Mouse (Mus musculus) lung, adult 18-20 months (tissue): ENCODE results near the gene Gja4.

Experiments
- DNase-seq, 2 experiments: peaks; one replicate each; pipeline ENCODE4 v3.0.0; 2022; ENCODE audit warnings: mixed read lengths in 2 of 2

Gja4 gene

DNA sequence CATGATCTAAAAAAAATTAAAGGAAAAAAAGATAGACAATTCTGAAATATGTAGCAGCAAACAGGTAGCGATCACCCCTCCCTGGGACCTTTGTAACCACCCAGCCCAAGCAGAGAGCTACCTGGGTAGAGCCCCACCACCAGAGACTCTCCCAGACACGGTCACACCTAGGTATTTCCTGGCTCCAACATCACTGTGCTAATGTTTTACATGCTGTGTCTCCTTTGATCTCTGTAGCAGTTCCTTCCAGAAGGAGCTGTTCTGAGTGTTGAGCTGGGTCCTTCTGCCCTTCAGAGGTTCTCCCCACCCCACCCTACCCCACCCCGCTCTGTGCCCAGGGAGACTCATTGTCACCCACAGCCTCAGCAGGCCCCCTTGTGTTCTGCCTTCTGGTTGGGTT is 9.8 kb upstream of the Gja4 start:
- DNase-seq = no peak

DNA sequence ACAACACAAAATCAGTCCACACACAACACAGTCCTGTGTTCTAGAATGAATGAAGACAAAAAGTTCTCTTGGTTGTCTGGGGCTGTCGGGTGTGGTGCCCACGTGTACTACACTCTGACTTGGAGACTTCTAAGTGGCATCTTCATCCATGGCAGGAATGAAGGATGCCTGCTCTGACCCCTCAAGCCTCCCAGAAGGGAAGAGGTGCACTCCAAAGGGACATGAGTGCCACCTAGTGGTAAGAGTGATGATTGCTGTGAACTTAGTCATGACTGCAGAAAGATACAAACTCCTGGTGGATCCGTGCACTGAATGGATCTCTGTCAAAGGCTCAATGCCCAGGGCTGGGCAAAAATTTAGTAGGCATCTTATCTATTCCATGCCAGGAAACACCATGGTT is 5.8 kb upstream of the Gja4 start:
- peak in 1 of 2 experiments; percentile 68 for DNase-seq

DNA sequence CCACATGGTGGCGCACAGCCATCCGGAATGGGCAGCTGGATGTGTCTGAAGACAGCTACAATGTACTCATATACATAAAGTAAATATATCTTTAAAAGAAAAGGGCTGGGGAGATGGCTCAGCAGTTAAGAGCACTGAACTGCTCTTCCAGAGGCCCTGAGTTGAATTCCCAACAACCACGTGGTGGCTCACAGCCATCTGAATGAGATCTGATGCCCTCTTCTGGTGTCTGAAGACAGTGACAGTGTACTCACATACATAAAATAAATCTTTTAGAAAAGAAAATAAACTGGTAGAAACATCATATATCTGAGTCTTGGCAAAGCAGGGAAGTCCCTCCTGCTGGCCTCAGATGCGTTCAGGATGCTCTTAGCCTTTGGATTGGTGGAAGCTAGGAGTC is 3.3 kb upstream of the Gja4 start:
- no peak for DNase-seq

DNA sequence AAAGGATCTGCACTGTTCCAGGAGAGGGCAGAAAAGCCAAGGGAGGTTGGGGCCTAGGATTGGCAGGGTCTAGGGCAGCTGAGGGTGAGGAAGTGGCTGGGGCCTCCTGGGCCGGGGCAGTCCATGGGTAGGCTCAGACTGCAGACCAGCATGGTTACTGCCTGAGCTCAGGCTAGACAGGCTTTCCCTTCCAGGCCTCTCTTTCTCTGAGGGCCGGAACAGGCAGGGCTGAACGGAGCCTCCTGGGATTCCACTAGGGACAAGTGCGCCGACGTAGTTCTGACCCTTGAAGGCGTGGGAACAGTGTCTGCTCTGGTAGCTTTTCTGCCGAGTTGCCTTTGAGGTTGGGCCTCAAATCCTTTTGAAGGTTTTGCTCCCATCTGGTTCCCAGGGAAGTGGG is 1.9 kb upstream of the Gja4 start:
- no peak for DNase-seq

- DNase-seq = no peak
Measured at GRCm38 (mm10) chr4:127314585-127314984, 746 bp upstream of the Gja4 start.

GRCm38 (mm10) chr4:127312349-127312748 is 1.5 kb downstream of the Gja4 start:
- no peak for DNase-seq

- no peak for DNase-seq
Measured at GRCm38 (mm10) chr4:127311561-127311960, 2.3 kb downstream of the Gja4 start.

DNA sequence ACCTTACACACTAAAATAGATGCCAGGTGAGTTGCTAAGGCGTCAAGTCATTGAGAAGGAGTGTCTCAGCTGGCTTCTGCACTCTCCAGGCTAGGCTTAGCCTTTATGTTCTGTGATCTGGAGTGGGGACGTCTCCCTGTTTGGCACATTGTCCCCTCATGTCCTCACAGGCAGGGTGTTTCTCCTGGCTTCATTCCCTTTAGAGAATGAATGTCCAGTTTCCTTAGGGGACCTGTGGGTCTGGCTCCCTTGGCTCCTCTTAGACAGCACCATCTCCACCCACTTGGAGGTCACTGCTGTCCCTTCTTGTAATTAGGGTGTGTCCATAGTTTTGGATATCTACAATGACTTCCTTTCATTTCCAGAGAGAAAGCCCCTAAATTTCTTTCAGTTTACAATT is 6.9 kb downstream of the Gja4 start:
- no peak for DNase-seq

- peak in 1 of 2 experiments; percentile 42 for DNase-seq
Measured at GRCm38 (mm10) chr4:127303796-127304195, 10.0 kb downstream of the Gja4 start.

DNA sequence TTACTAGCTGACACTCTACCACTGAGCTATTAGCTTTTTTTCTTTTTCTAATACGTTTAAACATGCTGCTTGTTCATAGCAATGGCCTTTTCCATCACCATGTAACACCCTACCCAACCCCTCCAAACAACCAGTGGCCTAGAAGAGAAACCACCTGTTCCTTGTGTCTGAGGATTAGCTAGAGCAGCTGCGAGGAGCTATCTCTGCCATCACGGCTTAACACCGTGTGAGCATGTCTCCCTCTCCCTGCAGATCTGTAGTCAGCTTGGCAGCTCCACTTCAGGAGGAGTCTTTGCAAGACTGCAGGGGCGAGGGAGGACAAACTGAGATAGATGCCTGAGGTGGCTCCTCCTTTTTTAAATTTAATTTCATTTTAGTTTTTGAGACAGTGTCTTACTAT is 13.3 kb downstream of the Gja4 start:
- no peak for DNase-seq

DNA sequence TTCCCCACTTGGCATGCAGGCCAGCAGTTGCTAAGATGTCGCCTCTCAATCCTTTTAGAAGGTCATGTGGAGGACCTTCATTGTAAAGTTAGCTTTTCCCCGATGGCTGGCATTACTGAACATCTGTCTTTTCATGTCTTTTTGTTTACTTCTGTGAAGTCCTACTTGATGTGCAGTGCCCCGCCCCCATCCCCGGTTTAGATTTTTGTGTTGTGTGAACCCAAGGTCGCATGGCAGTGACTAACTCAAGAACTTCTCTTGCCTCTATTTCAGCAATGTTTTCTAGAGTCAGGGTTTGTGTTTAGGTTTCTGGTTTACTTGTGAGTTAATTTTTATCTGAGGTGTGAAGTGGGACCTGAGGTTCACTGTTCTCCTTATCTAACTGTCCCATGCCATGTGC is 21.2 kb downstream of the Gja4 start:
- no peak for DNase-seq

DNA sequence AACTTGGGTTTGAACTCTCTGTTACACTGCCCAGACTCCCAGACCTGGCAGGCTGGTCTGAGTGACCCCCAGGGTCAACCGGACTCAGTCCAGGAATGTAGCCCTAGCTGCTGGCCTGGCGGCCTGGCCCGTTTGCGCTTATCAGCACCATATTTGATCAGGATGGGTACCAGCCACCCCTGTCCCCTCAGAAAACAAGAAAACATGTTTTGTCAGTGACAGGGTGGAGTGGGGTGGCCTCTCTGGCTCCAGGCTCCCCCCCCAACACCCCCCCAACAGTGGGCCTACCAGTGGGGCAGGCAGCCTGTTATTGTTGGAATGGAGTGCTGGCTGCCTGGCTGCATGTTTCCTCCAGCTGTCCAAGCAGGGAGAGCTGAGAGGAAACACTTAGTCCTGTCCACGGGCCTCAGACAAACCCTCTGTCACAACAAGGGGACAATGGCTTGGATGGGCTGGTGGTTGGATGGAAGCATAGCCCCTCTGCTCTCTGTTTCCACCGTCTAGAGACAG is 24.7 kb downstream of the Gja4 start:
- peak in 1 of 2 experiments; percentile 15 for DNase-seq

DNA sequence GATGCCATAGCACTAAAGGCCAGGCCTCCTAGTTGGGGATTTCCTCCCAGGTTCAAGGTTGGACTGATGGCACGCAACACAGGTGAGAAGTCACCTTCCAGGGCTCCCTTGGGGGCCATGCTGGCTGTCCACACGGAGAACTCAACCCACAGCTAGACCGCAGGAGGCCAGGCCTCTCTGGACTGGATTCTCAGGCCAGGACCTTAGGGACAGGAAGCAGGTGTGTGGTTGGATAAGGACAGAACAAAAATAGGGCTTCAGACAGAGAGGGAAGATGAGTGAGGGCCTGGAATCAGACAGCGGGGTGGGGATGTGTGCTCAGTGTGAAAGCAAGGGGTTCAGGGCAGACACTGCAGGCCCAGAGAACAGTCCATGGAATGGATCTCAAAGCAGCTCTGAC is 26.9 kb downstream of the Gja4 start:
- DNase-seq = no peak

- DNase-seq = no peak
Measured at GRCm38 (mm10) chr4:127279241-127279640, 34.6 kb downstream of the Gja4 start.

GRCm38 (mm10) chr4:127278451-127279001 is 35.3 kb downstream of the Gja4 start:
- DNase-seq = peak; percentile 42 to 52

DNA sequence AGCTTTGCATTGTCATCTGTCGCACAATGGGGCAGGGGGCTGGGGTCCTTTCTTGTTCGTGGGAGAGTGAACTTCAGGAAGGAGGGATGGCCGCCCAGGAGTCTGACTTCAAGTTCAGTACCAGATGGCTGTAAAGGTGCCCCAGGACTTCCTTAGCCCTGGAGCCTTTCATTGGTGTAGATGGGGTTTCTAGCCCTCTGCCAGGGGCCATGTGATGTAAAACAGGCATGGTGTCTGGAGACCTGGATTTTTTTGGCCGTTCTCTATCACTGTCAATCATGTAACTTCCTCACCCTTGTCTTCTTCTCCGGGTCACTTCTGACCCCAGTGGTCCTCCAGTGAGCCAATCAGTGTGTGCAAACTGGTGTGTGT is 49.7 kb downstream of the Gja4 start:
- no peak for DNase-seq

DNA sequence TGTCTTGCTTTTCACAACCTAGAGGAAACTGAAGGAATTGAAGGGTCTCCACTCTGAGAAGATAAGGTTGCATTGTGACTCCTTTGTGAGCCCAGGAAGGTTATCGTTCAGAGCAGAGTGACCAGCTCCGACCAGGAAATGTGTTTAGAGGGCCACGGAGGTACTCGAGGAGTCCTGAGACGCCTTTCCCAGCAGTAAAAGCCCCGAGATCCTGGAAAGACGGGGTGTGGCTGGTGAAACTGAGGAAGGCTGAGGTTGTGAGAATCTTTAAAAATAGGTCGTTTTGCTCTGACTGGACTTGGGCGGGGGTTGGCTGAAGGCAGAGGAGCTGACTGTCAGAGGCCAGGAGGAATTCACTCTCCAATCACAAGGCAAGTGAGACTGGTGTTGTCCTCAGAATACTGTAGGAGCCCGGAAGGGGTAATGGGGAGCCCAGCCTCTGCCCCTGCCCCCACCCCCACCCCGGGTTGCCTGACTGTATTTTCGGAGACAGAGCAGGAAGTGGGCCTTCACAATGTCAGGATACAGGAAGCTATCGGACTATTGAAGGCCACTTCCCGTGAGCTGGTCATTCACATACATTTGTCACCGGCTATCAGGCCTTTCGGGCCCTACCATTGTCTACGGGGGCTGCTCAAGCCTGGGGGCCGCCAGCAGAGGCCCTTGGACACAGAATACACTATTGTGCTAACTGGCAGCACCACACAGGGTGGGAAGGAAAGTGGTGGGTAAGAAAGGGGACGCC is 50.2 kb downstream of the Gja4 start:
- DNase-seq = peak; percentile 55 to 72

DNA sequence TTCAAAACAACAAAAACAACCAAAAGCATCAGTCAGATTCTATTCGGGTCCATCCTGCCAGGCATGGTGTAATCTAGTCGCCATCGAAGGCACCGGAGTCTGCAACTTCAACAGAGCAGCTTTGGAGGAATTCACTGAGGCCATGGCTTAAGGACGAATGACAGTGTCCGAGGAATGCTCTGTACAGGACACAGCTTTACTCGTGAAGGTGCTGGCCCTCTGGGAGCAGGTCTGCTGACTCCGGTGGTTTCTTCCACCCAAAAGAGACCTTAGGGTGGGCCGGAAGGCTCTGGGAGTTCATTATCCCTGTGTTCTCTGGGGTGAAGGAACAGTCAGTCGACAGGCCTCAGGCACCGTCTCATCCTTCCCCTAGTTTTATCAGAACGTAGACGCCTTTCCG is 52.2 kb downstream of the Gja4 start:
- DNase-seq = no peak
